Mouse (Mus musculus): Measurements from ENCODE around the gene Bcl7a. TPM values are rescaled to one million over a fixed set of nuclear protein-coding genes. Genes with fewer than 3 reads are reported as not detected.

Bcl7a gene
- polyA plus RNA-seq, 1 experiment, result 3.6 TPM

DNA sequence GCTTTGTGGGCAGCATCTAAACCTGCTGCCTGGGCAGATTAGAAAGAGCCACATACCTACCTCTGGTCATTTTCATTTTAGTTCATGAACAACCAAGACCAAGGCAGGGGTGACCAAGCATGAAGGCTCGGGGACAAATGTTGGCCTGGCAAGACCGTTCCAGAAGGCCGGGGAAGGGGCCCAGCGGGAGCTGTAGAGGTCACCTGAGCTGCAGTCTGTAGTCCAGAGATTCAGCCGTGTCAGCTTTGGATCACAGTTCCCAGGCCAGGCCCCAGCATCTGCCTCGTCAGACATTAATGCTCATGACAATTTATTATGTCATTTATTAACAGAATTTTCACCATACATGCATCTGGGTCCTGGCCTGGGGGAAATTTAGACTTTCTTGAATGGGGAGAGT lies 15.8 kb downstream of the Bcl7a start:
- Histone ChIP-seq H3K79me2 (ENCODE audit: control insufficient read depth, insufficient read depth) (no peaks in the 10 kb centered on the region), H3K4me3 (no peak overlapping the region), H3K4me2 (ENCODE audit: low read depth) (no peak overlapping the region), H3K36me3 (ENCODE audit: control insufficient read depth, insufficient read depth) (peaks cover 10% of the 10 kb centered on the region), H3K27me3 (ENCODE audit: control insufficient read depth, insufficient read depth, insufficient read length) (no peaks in the 10 kb centered on the region), H3ac (ENCODE audit: control insufficient read depth, insufficient read length) (no peak overlapping the region)
- TF ChIP-seq E2F4 (IDR thresholded peaks at IDR 0.05; ENCODE audit: insufficient read depth) (no peak), TCF3 (IDR thresholded peaks at IDR 0.05; ENCODE audit: insufficient read length, low read depth) (no peak), MYOD1 (IDR thresholded peaks at IDR 0.05; ENCODE audit: control insufficient read depth in 1 of 3, insufficient read length in 2 of 3, low read depth in 2 of 3) (no peak), REST (IDR thresholded peaks at IDR 0.05; ENCODE audit: insufficient read depth, insufficient read length) (no peak)

DNA sequence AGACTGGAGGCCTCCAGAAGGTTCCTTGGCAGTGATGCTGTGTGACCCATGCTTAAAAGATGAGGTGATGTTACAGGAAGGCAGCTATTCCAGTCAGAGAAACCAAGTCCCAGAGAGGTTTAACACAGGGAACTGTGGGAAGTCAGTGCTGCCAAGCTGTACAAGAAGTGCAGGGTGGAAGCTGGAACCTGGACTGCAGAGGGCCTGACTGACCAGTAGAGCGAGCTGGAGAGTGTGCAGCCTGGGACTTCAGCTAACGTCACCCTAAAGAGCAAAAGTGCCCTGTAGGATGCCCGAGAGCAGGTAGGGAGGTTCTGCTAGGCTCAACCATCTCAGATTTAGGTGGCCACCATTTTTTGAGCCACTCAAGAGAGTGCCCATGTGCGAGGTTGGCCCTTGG lies 19.3 kb downstream of the Bcl7a start:
- TF ChIP-seq MYOD1 (IDR thresholded peaks at IDR 0.05; ENCODE audit: control insufficient read depth in 1 of 3, insufficient read length in 2 of 3, low read depth in 2 of 3) (no peak), MYOG (IDR thresholded peaks at IDR 0.05; ENCODE audit: control insufficient read depth in 1 of 3, insufficient read depth in 1 of 3, insufficient read length in 2 of 3, low read depth in 2 of 3) (no peak), MAX (IDR thresholded peaks at IDR 0.05; ENCODE audit: low read depth) (no peak), POLR2A (IDR thresholded peaks at IDR 0.05; ENCODE audit: insufficient read length, low read depth) (no peak), CEBPB (IDR thresholded peaks at IDR 0.05; ENCODE audit: insufficient read depth, poor library complexity, severe bottlenecking) (no peak), REST (IDR thresholded peaks at IDR 0.05; ENCODE audit: insufficient read depth, insufficient read length) (no peak), TCF3 (IDR thresholded peaks at IDR 0.05; ENCODE audit: insufficient read length, low read depth) (no peak), SRF (IDR thresholded peaks at IDR 0.05; ENCODE audit: control insufficient read depth, insufficient read length, low read depth) (no peak), POLR2AphosphoS2 (IDR thresholded peaks at IDR 0.05; ENCODE audit: insufficient read length, low read depth) (no peak), USF1 (IDR thresholded peaks at IDR 0.05; ENCODE audit: low read depth) (no peak), TCF12 (IDR thresholded peaks at IDR 0.05; ENCODE audit: insufficient read depth, poor library complexity, severe bottlenecking) (no peak), E2F4 (IDR thresholded peaks at IDR 0.05; ENCODE audit: insufficient read depth) (no peak)
- peaks cover 8% of the 10 kb centered on the region for H3K36me3 ChIP-seq (ENCODE audit: control insufficient read depth, insufficient read depth)
- H3ac ChIP-seq (ENCODE audit: control insufficient read depth, insufficient read length), result no peak overlapping the region
- no peak overlapping the region for H3K4me2 ChIP-seq (ENCODE audit: low read depth)
- no peak overlapping the region for H3K4me3 ChIP-seq
- no peaks in the 10 kb centered on the region for H3K79me2 ChIP-seq (ENCODE audit: control insufficient read depth, insufficient read depth)
- no peaks in the 10 kb centered on the region for H3K27me3 ChIP-seq (ENCODE audit: control insufficient read depth, insufficient read depth, insufficient read length)

DNA sequence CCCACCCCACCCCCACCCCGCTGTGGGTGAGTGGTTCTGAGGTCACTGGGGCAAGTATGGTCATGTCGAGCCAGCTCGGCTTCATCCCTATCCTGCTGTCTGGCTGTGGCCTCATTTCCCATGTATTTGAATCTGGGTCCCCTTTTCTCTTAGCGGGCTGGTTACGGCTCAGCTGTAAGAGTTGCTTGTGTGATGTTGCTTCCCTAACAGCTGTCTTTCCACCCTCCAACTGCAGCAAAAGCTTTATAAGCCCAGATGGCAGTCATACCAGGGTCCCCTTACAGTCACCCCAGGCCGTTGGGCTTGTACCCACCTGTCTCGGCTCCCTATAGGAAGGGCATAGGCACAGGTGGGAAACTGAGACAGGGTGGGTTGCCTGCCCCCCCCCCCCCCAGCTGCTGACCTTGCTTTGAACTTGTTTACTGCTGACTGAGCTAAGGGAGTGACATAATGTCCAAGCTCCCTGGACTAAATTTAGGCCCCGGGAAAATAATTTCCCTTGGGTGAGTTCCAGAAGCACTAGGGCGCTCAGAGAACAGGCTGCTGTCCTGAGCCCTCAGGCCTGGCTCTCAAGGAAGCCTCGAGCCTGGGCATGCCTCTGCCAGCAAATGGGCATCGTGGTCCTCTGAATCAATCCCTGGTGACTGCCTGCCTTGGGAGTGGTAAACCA lies 20.8 kb downstream of the Bcl7a start:
- Histone ChIP-seq H3K36me3 (ENCODE audit: control insufficient read depth, insufficient read depth) (peaks cover 5% of the 10 kb centered on the region), H3K4me3 (no peak overlapping the region), H3K4me2 (ENCODE audit: low read depth) (no peak overlapping the region), H3K79me2 (ENCODE audit: control insufficient read depth, insufficient read depth) (no peaks in the 10 kb centered on the region), H3ac (ENCODE audit: control insufficient read depth, insufficient read length) (no peak overlapping the region), H3K27me3 (ENCODE audit: control insufficient read depth, insufficient read depth, insufficient read length) (no peaks in the 10 kb centered on the region)
- TF ChIP-seq MAX (IDR thresholded peaks at IDR 0.05; ENCODE audit: low read depth) (no peak), MYOG (IDR thresholded peaks at IDR 0.05; ENCODE audit: control insufficient read depth in 1 of 3, insufficient read depth in 1 of 3, insufficient read length in 2 of 3, low read depth in 2 of 3) (peak in 2 of 3 experiments; percentile 61 to 66), MYOD1 (IDR thresholded peaks at IDR 0.05; ENCODE audit: control insufficient read depth in 1 of 3, insufficient read length in 2 of 3, low read depth in 2 of 3) (peak; percentile 2 to 56 (median 56))

DNA sequence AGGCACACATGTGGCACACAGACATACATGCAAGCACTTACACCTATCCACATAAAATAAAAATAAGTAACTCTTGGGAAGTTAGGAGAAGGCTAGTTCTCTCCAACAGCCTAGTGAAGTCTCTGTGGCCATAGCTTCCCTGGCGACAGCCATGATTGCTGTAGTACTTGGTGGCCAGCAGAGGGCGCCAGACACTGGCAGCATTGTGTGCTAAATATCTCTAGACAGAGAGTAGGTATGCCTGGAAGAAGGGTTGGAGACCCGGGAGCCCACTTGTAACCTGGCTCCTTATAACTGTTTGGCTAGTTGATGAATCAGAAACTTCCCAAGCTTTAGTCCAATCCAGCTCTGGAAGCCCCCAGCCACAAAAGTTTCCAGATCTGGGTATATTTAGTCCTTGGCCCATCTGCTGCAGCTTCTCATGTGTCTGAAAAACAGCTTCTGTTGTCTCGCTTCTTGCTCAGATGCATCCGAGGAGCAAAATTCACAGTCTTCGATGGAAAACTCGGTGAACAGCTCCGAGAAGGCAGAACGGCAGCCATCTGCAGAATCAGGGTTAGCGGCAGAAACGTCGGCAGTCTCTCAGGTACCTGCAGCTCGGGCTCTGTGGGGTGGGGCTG lies 25.3 kb downstream of the Bcl7a start:
- Histone ChIP-seq H3K27me3 (ENCODE audit: control insufficient read depth, insufficient read depth, insufficient read length) (no peaks in the 10 kb centered on the region), H3K4me3 (no peak overlapping the region), H3ac (ENCODE audit: control insufficient read depth, insufficient read length) (no peak overlapping the region), H3K4me2 (ENCODE audit: low read depth) (no peak overlapping the region), H3K36me3 (ENCODE audit: control insufficient read depth, insufficient read depth) (no peaks in the 10 kb centered on the region), H3K79me2 (ENCODE audit: control insufficient read depth, insufficient read depth) (no peaks in the 10 kb centered on the region)
- no peak for TF ChIP-seq POLR2AphosphoS2 (IDR thresholded peaks at IDR 0.05; ENCODE audit: insufficient read length, low read depth)
- TF ChIP-seq MAX (IDR thresholded peaks at IDR 0.05; ENCODE audit: low read depth), result no peak
- no peak for TF ChIP-seq POLR2A (IDR thresholded peaks at IDR 0.05; ENCODE audit: insufficient read length, low read depth)
- TF ChIP-seq SRF (IDR thresholded peaks at IDR 0.05; ENCODE audit: control insufficient read depth, insufficient read length, low read depth), result no peak
- no peak for TF ChIP-seq USF1 (IDR thresholded peaks at IDR 0.05; ENCODE audit: low read depth)
- TF ChIP-seq MYOD1 (IDR thresholded peaks at IDR 0.05; ENCODE audit: control insufficient read depth in 1 of 3, insufficient read length in 2 of 3, low read depth in 2 of 3), result no peak
- no peak for TF ChIP-seq TCF3 (IDR thresholded peaks at IDR 0.05; ENCODE audit: insufficient read length, low read depth)
- TF ChIP-seq CEBPB (IDR thresholded peaks at IDR 0.05; ENCODE audit: insufficient read depth, poor library complexity, severe bottlenecking), result no peak
- TF ChIP-seq REST (IDR thresholded peaks at IDR 0.05; ENCODE audit: insufficient read depth, insufficient read length), result no peak
- no peak for TF ChIP-seq TCF12 (IDR thresholded peaks at IDR 0.05; ENCODE audit: insufficient read depth, poor library complexity, severe bottlenecking)
- no peak for TF ChIP-seq E2F4 (IDR thresholded peaks at IDR 0.05; ENCODE audit: insufficient read depth)
- no peak for TF ChIP-seq MYOG (IDR thresholded peaks at IDR 0.05; ENCODE audit: control insufficient read depth in 1 of 3, insufficient read depth in 1 of 3, insufficient read length in 2 of 3, low read depth in 2 of 3)

DNA sequence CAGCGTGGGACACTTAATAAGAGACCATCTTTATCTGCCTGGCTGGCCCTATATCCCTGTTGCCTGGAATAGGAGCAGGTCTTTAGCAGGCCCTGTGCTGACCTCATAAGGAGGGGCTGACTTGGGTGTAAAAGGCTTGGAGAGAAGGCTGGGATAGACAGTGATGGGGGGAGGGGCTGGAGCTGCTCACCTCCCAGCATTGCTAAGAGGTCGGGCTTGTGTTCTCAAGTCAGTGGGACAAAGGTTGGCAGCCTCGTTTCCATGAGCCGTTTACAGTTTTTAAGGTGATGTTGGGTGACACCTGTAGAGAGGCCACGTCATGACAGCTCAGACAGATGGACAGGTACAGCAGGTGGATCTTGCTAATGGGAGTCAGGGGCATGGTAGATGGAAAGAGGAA lies 26.4 kb downstream of the Bcl7a start:
- H3K36me3 ChIP-seq (ENCODE audit: control insufficient read depth, insufficient read depth), result no peaks in the 10 kb centered on the region
- no peak for TF ChIP-seq SRF (IDR thresholded peaks at IDR 0.05; ENCODE audit: control insufficient read depth, insufficient read length, low read depth)
- TF ChIP-seq TCF12 (IDR thresholded peaks at IDR 0.05; ENCODE audit: insufficient read depth, poor library complexity, severe bottlenecking), result no peak
- no peak for TF ChIP-seq USF1 (IDR thresholded peaks at IDR 0.05; ENCODE audit: low read depth)
- TF ChIP-seq CEBPB (IDR thresholded peaks at IDR 0.05; ENCODE audit: insufficient read depth, poor library complexity, severe bottlenecking), result no peak
- no peak for TF ChIP-seq E2F4 (IDR thresholded peaks at IDR 0.05; ENCODE audit: insufficient read depth)

More for the DNA sequence above, 26.4 kb downstream of the Bcl7a start:
- Histone ChIP-seq H3K27me3 (ENCODE audit: control insufficient read depth, insufficient read depth, insufficient read length) (no peaks in the 10 kb centered on the region), H3K79me2 (ENCODE audit: control insufficient read depth, insufficient read depth) (no peaks in the 10 kb centered on the region), H3ac (ENCODE audit: control insufficient read depth, insufficient read length) (no peak overlapping the region), H3K4me3 (no peak overlapping the region), H3K4me2 (ENCODE audit: low read depth) (no peak overlapping the region)

Data from myocyte (in vitro differentiated cells).